Mouse (Mus musculus): ENCODE results near the gene Hist1h2bf.
"Not testable (repeated sequence)": the region's sequence is repeated elsewhere in the genome, so short reads cannot be mapped to it uniquely, and the experiment has no call there.

Gene Hist1h2bf

GRCm38 (mm10) chr13:23543965-23544786, 29.8 kb downstream of the Hist1h2bf start, which contains the start of gene Hist1h3f:
Gene Hist1h3f (plus strand): TSS chr13:23544052.
- DNase-seq (ENCODE audit: low read depth, low spot score), result peak; percentile 96

- DNase-seq (ENCODE audit: low read depth, low spot score), result peak; percentile 98
These were observed 30.9 kb downstream of the Hist1h2bf start, which contains the start of gene Hist1h2bh for GRCm38 (mm10) chr13:23542999-23543607. Gene Hist1h2bh (minus strand): TSS chr13:23543392.

GRCm38 (mm10) chr13:23542225-23542980, 31.6 kb downstream of the Hist1h2bf start:
- peak; percentile 62 for DNase-seq (ENCODE audit: low read depth, low spot score)

- no peak for DNase-seq (ENCODE audit: low read depth, low spot score)
These were observed 32.5 kb downstream of the Hist1h2bf start for GRCm38 (mm10) chr13:23541497-23541896.

- DNase-seq (ENCODE audit: low read depth, low spot score), result not testable (repeated sequence)
These were observed 34.2 kb downstream of the Hist1h2bf start for GRCm38 (mm10) chr13:23539821-23540220.

- no peak for DNase-seq (ENCODE audit: low read depth, low spot score)
These were observed 35.7 kb downstream of the Hist1h2bf start for GRCm38 (mm10) chr13:23538249-23538648.

GRCm38 (mm10) chr13:23537006-23537710, 36.8 kb downstream of the Hist1h2bf start:
- DNase-seq (ENCODE audit: low read depth, low spot score), result no peak

GRCm38 (mm10) chr13:23536076-23536822, 37.7 kb downstream of the Hist1h2bf start:
- DNase-seq (ENCODE audit: low read depth, low spot score), result peak; percentile 63

- DNase-seq (ENCODE audit: low read depth, low spot score), result peak; percentile 98
These were observed 38.6 kb downstream of the Hist1h2bf start, which contains the start of gene Hist1h3g for GRCm38 (mm10) chr13:23535137-23536075. Gene Hist1h3g (plus strand): TSS chr13:23535422.

GRCm38 (mm10) chr13:23534368-23535131, 39.4 kb downstream of the Hist1h2bf start:
- DNase-seq (ENCODE audit: low read depth, low spot score), result peak; percentile 82

- DNase-seq (ENCODE audit: low read depth, low spot score), result peak; percentile 97
These were observed 40.2 kb downstream of the Hist1h2bf start, which contains the start of gene Hist1h2af for GRCm38 (mm10) chr13:23533560-23534367. Gene Hist1h2af (plus strand): TSS chr13:23533906.

GRCm38 (mm10) chr13:23532262-23533075, 41.5 kb downstream of the Hist1h2bf start:
- peak; percentile 54 for DNase-seq (ENCODE audit: low read depth, low spot score)

GRCm38 (mm10) chr13:23530901-23531875, 42.8 kb downstream of the Hist1h2bf start, which contains the start of gene Hist1h4h:
Gene Hist1h4h (plus strand): TSS chr13:23531050.
- peak; percentile 95 for DNase-seq (ENCODE audit: low read depth, low spot score)

GRCm38 (mm10) chr13:23530181-23530900, 43.7 kb downstream of the Hist1h2bf start:
- peak; percentile 75 for DNase-seq (ENCODE audit: low read depth, low spot score)

Measured in 3T3-L1 (cell line).